In genomic region chr9:53381113-53381615, GRCm38 (mm10) we compare ENCODE assay signal across 24 mouse cellular contexts. TPM values are rescaled to one million over a fixed set of nuclear protein-coding genes. Genes with fewer than 3 reads are reported as not detected.
A peak's percentile ranks its signal among the peaks of the same experiment; 100 is the strongest.
DNase-seq lines count a peak whose midpoint lies in the region; ATAC-seq and TF ChIP-seq lines count a peak whose summit lies in the region.
"Had no signal": no experiment of that assay in that cellular context is flagged by ENCODE, and none has a peak within 500 bp of the region (broad histone marks: within the 10 kb centered on the region; RNA-seq: fewer than 3 reads in every experiment).

No protein-coding gene starts in this region.

- no peak for ATAC-seq in CD4-positive, CD25-positive, alpha-beta regulatory T cell, adult 4 months
- no peak for ATAC-seq in intestine, postnatal 0 days
- ATAC-seq in intestine, embryonic 16.5 days = no peak
- ATAC-seq in forebrain, embryonic 13.5 days = no peak
- ATAC-seq: midbrain, embryonic 16.5 days had no signal

- no peaks in the 10 kb centered on the region for H3K27me3 ChIP-seq in intestine, postnatal 0 days (replicated peaks; ENCODE audit: control insufficient read depth, insufficient read depth, low read length)
- no peaks in the 10 kb centered on the region for H3K27me3 ChIP-seq in intestine, embryonic 16.5 days (replicated peaks; ENCODE audit: control insufficient read depth, insufficient read depth, low read length)
- H3K27me3 ChIP-seq in forebrain, embryonic 13.5 days = no peaks in the 10 kb centered on the region
- H3K27me3 ChIP-seq: embryonic facial prominence, embryonic 13.5 days had no signal

- no peaks in the 10 kb centered on the region for H3K36me3 ChIP-seq in intestine, postnatal 0 days (ENCODE audit: control insufficient read depth, insufficient read depth)
- no peaks in the 10 kb centered on the region for H3K36me3 ChIP-seq in intestine, embryonic 16.5 days (ENCODE audit: control insufficient read depth, insufficient read depth, low read length)
- H3K36me3 ChIP-seq in forebrain, embryonic 13.5 days (ENCODE audit: poor library complexity, severe bottlenecking) = no peaks in the 10 kb centered on the region
- H3K36me3 ChIP-seq: embryonic facial prominence, embryonic 13.5 days; forebrain, embryonic 12.5 days; hindbrain, embryonic 13.5 days; midbrain, embryonic 10.5 days had no signal

- WGBS in intestine, postnatal 0 days = 79% methylated on average over 5 of the region's 5 CpGs
- WGBS in intestine, embryonic 16.5 days = 85% methylated on average over 5 of the region's 5 CpGs
- WGBS in forebrain, embryonic 13.5 days = 82% methylated on average over 5 of the region's 5 CpGs

- H3K9me3 ChIP-seq in intestine, postnatal 0 days (ENCODE audit: control insufficient read depth) = no peaks in the 10 kb centered on the region
- H3K9me3 ChIP-seq in intestine, embryonic 16.5 days (ENCODE audit: control insufficient read depth, low read length) = no peaks in the 10 kb centered on the region
- H3K9me3 ChIP-seq in forebrain, embryonic 13.5 days (replicated peaks) = no peaks in the 10 kb centered on the region
- H3K9me3 ChIP-seq: embryonic facial prominence, embryonic 13.5 days; forebrain, embryonic 12.5 days; hindbrain, embryonic 13.5 days; midbrain, embryonic 10.5 days had no signal

- DNase-seq in CD4-positive, CD25-positive, alpha-beta regulatory T cell, adult 2 months (ENCODE audit: low read depth, low spot score) = peak; percentile 24
- peak; percentile 40 for DNase-seq in 416B (ENCODE audit: low read depth)
- DNase-seq in brain, adult 2 months (ENCODE audit: low read depth, low spot score) = peak; percentile 85
- no peak for DNase-seq in lung, postnatal 4 days
- DNase-seq: adrenal gland, postnatal 25 days; gastrocnemius, postnatal 36 days; heart, adult 2 months; lung, embryonic 14.5 days; lung, postnatal 36 days; right cerebral cortex, adult 18-20 months; right cerebral cortex, postnatal 4 days had no signal

- no peak overlapping the region for H3K27ac ChIP-seq in intestine, postnatal 0 days (ENCODE audit: low read depth, low read length)
- H3K27ac ChIP-seq in intestine, embryonic 16.5 days (ENCODE audit: low read length) = no peak overlapping the region
- no peak overlapping the region for H3K27ac ChIP-seq in forebrain, embryonic 13.5 days
- H3K27ac ChIP-seq: embryonic facial prominence, embryonic 13.5 days; forebrain, embryonic 12.5 days; heart, adult 2 months; hindbrain, embryonic 13.5 days; left cerebral cortex, adult 2 months; liver, embryonic 14.5 days; midbrain, embryonic 10.5 days had no signal

- no peak overlapping the region for H3K9ac ChIP-seq in intestine, postnatal 0 days (ENCODE audit: low read depth, low read length)
- no peak overlapping the region for H3K9ac ChIP-seq in intestine, embryonic 16.5 days (ENCODE audit: low read depth, low read length)
- no peak overlapping the region for H3K9ac ChIP-seq in forebrain, embryonic 13.5 days
- H3K9ac ChIP-seq: embryonic facial prominence, embryonic 13.5 days; forebrain, embryonic 12.5 days; hindbrain, embryonic 13.5 days; liver, embryonic 14.5 days; lung, embryonic 14.5 days had no signal

- no peak overlapping the region for H3K4me3 ChIP-seq in intestine, postnatal 0 days (ENCODE audit: low read depth, low read length)
- H3K4me3 ChIP-seq in intestine, embryonic 16.5 days (ENCODE audit: low read length) = no peak overlapping the region
- no peak overlapping the region for H3K4me3 ChIP-seq in forebrain, embryonic 13.5 days
- H3K4me3 ChIP-seq: embryonic facial prominence, embryonic 13.5 days; erythroblast, embryonic 14.5 days; forebrain, embryonic 12.5 days; heart, adult 2 months; hindbrain, embryonic 13.5 days; left cerebral cortex, adult 2 months; midbrain, embryonic 10.5 days; myocyte had no signal

- H3K4me1 ChIP-seq in intestine, postnatal 0 days (replicated peaks; ENCODE audit: control insufficient read depth, insufficient read depth, low read length) = 0 out of 2 replicates have a peak, but pooled peaks cover 14% of the 10 kb centered on the region
- peaks cover 21% of the 10 kb centered on the region for H3K4me1 ChIP-seq in intestine, embryonic 16.5 days (ENCODE audit: control insufficient read depth, insufficient read depth, low read length)
- H3K4me1 ChIP-seq in forebrain, embryonic 13.5 days = peaks cover 8% of the 10 kb centered on the region; the same call in 1 of the 2 replicates

- no peak overlapping the region for H3K4me2 ChIP-seq in intestine, postnatal 0 days (replicated peaks; ENCODE audit: low read depth)
- no peak overlapping the region for H3K4me2 ChIP-seq in intestine, embryonic 16.5 days (ENCODE audit: low read depth, low read length)
- no peak overlapping the region for H3K4me2 ChIP-seq in forebrain, embryonic 13.5 days
- H3K4me2 ChIP-seq: embryonic facial prominence, embryonic 13.5 days; forebrain, embryonic 12.5 days; hindbrain, embryonic 13.5 days; lung, embryonic 14.5 days had no signal

- TF ChIP-seq CTCF in intestine, postnatal 0 days (IDR thresholded peaks at IDR 0.05; ENCODE audit: low read depth) = 0 out of 2 replicates have a peak, but pooled peaks have one; percentile 8

RNA-seq across cellular contexts. Expression of gene Kdelc2, which starts 2.7 kb away (rescaled TPM):
- polyA plus RNA-seq in CD4-positive, CD25-positive, alpha-beta regulatory T cell, adult 4 months (2017; shearing (Covaris generic)) = 1 to 10 TPM in 1 of 2 experiments, under 1 TPM in 1; 0.80 to 1.5 TPM
- polyA plus RNA-seq in intestine, postnatal 0 days (2015; fragmentation: Nextera tagmentation; extraction: Ambion mirVana) = 10.5 and 11.7 TPM in 2 replicates
- 23.9 and 25.2 TPM in 2 replicates for polyA plus RNA-seq in intestine, embryonic 16.5 days (2015; fragmentation: Nextera tagmentation; extraction: Ambion mirVana)
- polyA plus RNA-seq in forebrain, embryonic 13.5 days (2015; fragmentation: Nextera tagmentation; extraction: Ambion mirVana) = 4.3 and 4.9 TPM in 2 replicates
- polyA plus RNA-seq: erythroblast, embryonic 14.5 days had no signal

RNA-seq across cellular contexts. Expression of gene 4930550C14Rik, which starts 21.0 kb away (rescaled TPM):
- under 1 TPM; 0.54 to 0.98 TPM for polyA plus RNA-seq in CD4-positive, CD25-positive, alpha-beta regulatory T cell, adult 4 months (2017; shearing (Covaris generic))
- polyA plus RNA-seq in intestine, postnatal 0 days (2015; fragmentation: Nextera tagmentation; extraction: Ambion mirVana) = 0.26 and 0.58 TPM in 2 replicates
- 0.23 and 0.44 TPM in 2 replicates for polyA plus RNA-seq in intestine, embryonic 16.5 days (2015; fragmentation: Nextera tagmentation; extraction: Ambion mirVana)
- polyA plus RNA-seq in forebrain, embryonic 13.5 days (2015; fragmentation: Nextera tagmentation; extraction: Ambion mirVana) = 0.13 TPM in 2 replicates

Comparison
In these comparisons a context has a peak if more than half of its experiments do, and no peak if none do; other contexts are left out.
1. DNase-seq: peak in CD4-positive, CD25-positive, alpha-beta regulatory T cell, adult 2 months (single experiment), 416B (single experiment) and brain, adult 2 months (single experiment); none in lung, postnatal 4 days (0 of 2).